In the genomic region with DNA sequence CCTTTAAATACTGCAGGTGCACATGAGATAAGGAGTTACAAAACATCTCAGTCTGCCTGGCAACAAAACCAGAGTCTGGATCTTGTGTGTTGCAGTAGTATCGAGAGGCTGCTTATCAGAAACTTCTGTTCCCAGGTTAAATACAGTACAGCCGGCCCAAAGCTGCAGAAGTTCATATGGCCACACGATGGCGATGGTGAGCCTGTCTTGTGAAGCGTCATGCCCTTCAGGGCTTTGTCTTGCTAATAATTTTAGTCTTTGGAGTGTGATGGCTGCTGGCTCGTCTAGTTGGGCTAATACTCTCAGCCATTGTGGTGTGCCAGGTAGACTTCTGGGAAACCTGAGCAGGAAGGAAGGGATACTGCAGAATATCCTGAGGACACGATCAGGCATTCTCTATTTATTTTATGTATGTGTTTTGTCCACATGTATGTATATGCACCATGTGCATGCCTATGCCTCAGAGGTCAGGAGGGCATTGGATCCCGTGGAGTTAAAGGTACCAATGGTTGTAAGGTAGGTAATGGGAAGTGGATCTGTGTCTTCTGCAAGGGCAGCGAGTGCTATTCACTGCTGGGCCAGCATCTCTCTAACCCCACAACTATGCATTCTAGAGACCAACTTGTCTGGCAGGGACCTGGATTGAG, we compare ENCODE assay signal across 8 mouse cellular contexts. TPM values are rescaled to one million over a fixed set of nuclear protein-coding genes. Genes with fewer than 3 reads are reported as not detected.
DNase-seq lines count a peak whose midpoint lies in the region; ATAC-seq and TF ChIP-seq lines count a peak whose summit lies in the region.

No protein-coding gene starts in this region.

- WGBS in spleen, adult 2 months, result 20% methylated on average over 9 of the region's 9 CpGs
- 29% methylated on average over 9 of the region's 9 CpGs for WGBS in forebrain, embryonic 11.5 days
- WGBS in midbrain, embryonic 12.5 days, result 27% methylated on average over 9 of the region's 9 CpGs

- H3K36me3 ChIP-seq in spleen, adult 2 months (ENCODE audit: control insufficient read depth, insufficient read depth, low read length), result no peaks in the 10 kb centered on the region
- no peaks in the 10 kb centered on the region for H3K36me3 ChIP-seq in forebrain, embryonic 11.5 days (ENCODE audit: control insufficient read depth, insufficient read depth, low read length)
- no peaks in the 10 kb centered on the region for H3K36me3 ChIP-seq in midbrain, embryonic 12.5 days

- H3K4me2 ChIP-seq in forebrain, embryonic 11.5 days (ENCODE audit: low read depth, low read length, severe bottlenecking), result no peak overlapping the region
- no peak overlapping the region for H3K4me2 ChIP-seq in midbrain, embryonic 12.5 days (replicated peaks)

- H3K27ac ChIP-seq in spleen, adult 2 months (ENCODE audit: insufficient read depth, low read length), result no peak overlapping the region
- H3K27ac ChIP-seq in forebrain, embryonic 11.5 days (ENCODE audit: low read depth, low read length), result no peak overlapping the region
- H3K27ac ChIP-seq in midbrain, embryonic 12.5 days (replicated peaks), result no peak overlapping the region

- peak in 1 of 2 experiments; percentile 18 for DNase-seq in spleen, adult 2 months (ENCODE audit: low read depth in 1 of 2, low spot score in 2 of 2)
- DNase-seq in spleen, adult 12 weeks (ENCODE audit: low spot score), result no peak
- peak; percentile 13 for DNase-seq in c-Kit-negative CD71-positive TER-119-positive erythroid progenitor cells, embryonic 14.5 days (ENCODE audit: low read depth, low spot score)
- peak; percentile 82 for DNase-seq in forebrain, embryonic 11.5 days (ENCODE audit: low spot score)
- peak; percentile 64 to 70 for DNase-seq in left cerebral cortex, adult 18-20 months (ENCODE audit: low spot score in 2 of 2)
- peak; percentile 38 for DNase-seq in skeletal muscle tissue, adult 2 months (ENCODE audit: low read depth, low spot score)

- no peaks in the 10 kb centered on the region for H3K27me3 ChIP-seq in spleen, adult 2 months (ENCODE audit: control insufficient read depth, insufficient read depth, low read length)
- no peaks in the 10 kb centered on the region for H3K27me3 ChIP-seq in forebrain, embryonic 11.5 days (ENCODE audit: control insufficient read depth, insufficient read depth, low read length)
- H3K27me3 ChIP-seq in midbrain, embryonic 12.5 days, result peaks cover 16% of the 10 kb centered on the region

- H3K4me3 ChIP-seq in spleen, adult 2 months (ENCODE audit: extremely low read depth, insufficient read depth, insufficient read length), result no peak overlapping the region
- H3K4me3 ChIP-seq in forebrain, embryonic 11.5 days (ENCODE audit: low read depth, low read length), result no peak overlapping the region
- no peak overlapping the region for H3K4me3 ChIP-seq in midbrain, embryonic 12.5 days

- TF ChIP-seq POLR2A in spleen, adult 2 months (IDR thresholded peaks at IDR 0.05; ENCODE audit: low read depth, low read length), result no peak

- peak; percentile 55; the same call in 1 of the 2 replicates for ATAC-seq in forebrain, embryonic 11.5 days (replicated peaks; ENCODE audit: low FRiP score)
- peak; percentile 67 for ATAC-seq in inflammation-experienced regulatory T-cells, adult 6 months
- ATAC-seq in midbrain, embryonic 12.5 days (ENCODE audit: low FRiP score, low read depth), result peak; percentile 49; the same call in 1 of the 2 replicates

- no peaks in the 10 kb centered on the region for H3K4me1 ChIP-seq in spleen, adult 2 months (ENCODE audit: control insufficient read depth, insufficient read depth, insufficient read length)
- no peaks in the 10 kb centered on the region for H3K4me1 ChIP-seq in forebrain, embryonic 11.5 days (replicated peaks; ENCODE audit: control insufficient read depth, insufficient read depth, low read length)
- H3K4me1 ChIP-seq in midbrain, embryonic 12.5 days, result no peaks in the 10 kb centered on the region

- peak; percentile 83 for TF ChIP-seq CTCF in spleen, adult 2 months (IDR thresholded peaks at IDR 0.05; ENCODE audit: extremely low read depth, insufficient read depth, insufficient read length, insufficient replicate concordance)

- H3K9ac ChIP-seq in forebrain, embryonic 11.5 days (ENCODE audit: low read length), result no peak overlapping the region
- no peak overlapping the region for H3K9ac ChIP-seq in midbrain, embryonic 12.5 days (replicated peaks)

- no peaks in the 10 kb centered on the region for H3K9me3 ChIP-seq in forebrain, embryonic 11.5 days (ENCODE audit: control insufficient read depth, low read length)
- H3K9me3 ChIP-seq in midbrain, embryonic 12.5 days, result no peaks in the 10 kb centered on the region

RNA-seq across cellular contexts. Expression of a gene that starts 29.4 kb away (rescaled TPM):
- not detected in 2 replicates for polyA plus RNA-seq in spleen, adult 2 months (2012; rRNA removed)
- 0.36 and 0.67 TPM in 2 replicates for polyA plus RNA-seq in forebrain, embryonic 11.5 days (2014; fragmentation: Nextera tagmentation; extraction: Ambion mirVana)
- polyA plus RNA-seq in inflammation-experienced regulatory T-cells, adult 6 months (2017; shearing (Covaris generic)), result not detected
- not detected for total RNA-seq in left cerebral cortex, adult 18-20 months (2021)
- 0.54 and 0.64 TPM in 2 replicates for polyA plus RNA-seq in midbrain, embryonic 12.5 days (2016; fragmentation: Nextera tagmentation; extraction: Ambion mirVana)
